Mouse (Mus musculus): ENCODE results near the gene Clec4n.
"Not testable (repeated sequence)": the region's sequence is repeated elsewhere in the genome, so short reads cannot be mapped to it uniquely, and the experiment has no call there.

DNA sequence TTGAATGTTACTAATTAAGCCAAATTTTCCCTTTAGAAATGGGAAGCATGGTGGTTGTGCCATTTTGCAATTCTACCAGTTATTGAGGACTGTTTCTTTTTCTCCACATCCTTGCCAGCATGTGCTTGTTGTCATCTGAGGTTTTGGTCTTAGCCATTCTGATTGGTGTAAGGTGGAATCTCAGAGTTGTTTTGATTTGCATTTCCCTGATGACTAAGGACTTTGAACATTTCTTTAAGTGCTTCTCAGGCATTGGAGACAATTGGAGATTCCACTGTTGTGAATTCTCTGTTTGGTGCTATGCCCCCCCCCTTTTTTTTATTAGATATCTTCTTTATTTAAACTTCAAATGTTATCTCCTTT, 21.6 kb upstream of the Clec4n start:
- not testable (repeated sequence) for TF ChIP-seq EP300, CTCF (IDR thresholded peaks at IDR 0.05; ENCODE audit: low read depth)
